Mouse (Mus musculus) frontal cortex, postnatal 14 days (tissue): ENCODE results near the gene Mdga1.
A peak's percentile ranks its signal among the peaks of the same experiment; 100 is the strongest.

Source experiments
- DNase-seq, 2 experiments: peaks; one replicate each; pipeline ENCODE4 v3.0.0; 2022; ENCODE audit warnings: low spot score in 2 of 2

Gene Mdga1

DNA sequence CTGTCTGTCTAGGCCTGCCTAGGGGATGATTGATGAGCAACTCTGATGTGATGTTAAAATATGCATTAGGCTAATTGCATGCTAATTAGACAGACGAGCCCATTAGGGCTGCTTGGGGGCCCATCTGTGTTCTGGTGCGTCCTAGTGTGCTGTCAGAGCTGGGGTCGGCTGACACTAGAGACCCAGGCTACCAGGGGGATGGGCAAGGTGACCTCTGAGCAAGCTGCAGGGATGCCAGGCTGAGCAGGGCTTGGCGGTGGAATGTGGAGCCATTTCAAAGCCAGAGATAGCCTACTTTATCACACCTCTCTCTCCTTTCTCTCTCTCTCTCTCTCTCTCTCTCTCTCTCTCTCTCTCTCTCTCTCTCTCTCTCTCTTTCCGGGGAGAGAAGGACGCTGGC lies 49.8 kb downstream of the Mdga1 start:
- no peak for DNase-seq

DNA sequence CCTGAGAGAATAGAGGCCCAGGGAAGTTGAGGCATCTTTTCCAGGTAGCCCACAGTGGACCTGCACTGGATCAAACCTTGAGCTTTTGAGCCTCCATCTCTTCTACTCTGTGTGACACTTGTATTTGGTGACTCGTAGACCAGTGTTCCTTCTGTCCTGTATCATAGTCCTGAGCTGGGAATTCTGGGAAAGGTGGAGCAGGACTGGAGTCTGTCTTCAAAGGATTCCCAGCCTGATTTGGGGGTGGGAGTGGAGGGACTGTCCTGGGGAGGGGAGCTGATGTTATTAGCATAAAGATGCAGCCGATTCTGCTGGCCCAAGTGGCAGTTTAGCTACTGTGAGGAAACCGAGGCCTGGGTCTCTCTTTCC lies 50.4 kb downstream of the Mdga1 start:
- DNase-seq: no peak

DNA sequence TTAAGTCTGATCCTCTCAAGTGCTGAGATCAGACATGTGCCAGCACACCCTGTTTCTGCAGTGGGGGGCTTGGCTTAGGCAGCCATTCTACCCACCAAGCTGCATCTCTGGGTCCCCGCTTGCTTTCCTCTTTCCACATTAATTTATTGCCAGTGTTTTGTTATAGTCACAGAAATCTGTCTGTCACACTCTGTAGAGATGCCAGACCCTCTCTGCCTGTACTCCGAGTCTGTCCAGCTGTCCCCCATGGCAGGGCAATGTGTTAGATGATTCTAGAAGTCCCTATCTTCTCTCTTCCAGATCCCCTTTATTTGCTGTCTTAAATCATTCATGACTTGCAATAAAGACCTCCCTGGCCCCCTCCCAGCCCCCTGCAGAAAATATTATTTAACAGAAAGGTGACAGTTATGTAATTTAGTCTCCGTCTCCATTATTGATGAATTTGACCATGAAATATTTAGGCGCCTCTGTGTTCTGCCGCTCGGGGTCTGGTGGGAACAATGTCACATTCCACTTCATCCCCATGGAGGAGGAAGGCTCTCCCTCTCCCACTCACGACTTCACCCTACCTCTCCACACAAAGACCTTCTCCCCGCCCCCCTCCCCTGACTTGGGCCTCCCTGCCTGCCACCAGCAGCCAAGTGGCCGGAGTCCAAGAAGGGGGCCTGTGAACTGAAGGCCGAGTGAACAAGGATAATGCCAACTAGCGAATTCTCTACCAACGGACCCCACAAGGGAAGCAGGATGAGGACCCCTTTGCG lies 50.9 kb downstream of the Mdga1 start:
- DNase-seq: no peak

DNA sequence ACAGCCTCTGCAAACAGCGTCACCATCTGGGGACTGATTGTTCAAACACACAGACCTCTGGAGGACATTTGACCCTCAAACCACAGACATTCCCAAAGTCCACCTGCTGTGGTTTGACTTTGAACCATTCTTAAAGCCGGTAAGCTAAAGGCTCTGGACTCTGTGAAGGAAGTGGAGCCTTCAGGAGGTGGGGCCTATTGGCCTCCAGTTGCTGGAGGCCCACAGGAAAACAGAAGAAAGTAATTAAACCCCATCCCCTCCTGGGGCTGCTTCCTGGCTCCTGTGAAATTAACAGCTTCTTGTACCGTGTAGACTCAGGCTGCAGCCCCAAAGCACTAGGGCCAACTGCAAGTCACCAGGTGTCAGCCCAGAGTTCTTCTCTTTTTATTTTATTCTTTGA lies 52.9 kb downstream of the Mdga1 start:
- DNase-seq: no peak

DNA sequence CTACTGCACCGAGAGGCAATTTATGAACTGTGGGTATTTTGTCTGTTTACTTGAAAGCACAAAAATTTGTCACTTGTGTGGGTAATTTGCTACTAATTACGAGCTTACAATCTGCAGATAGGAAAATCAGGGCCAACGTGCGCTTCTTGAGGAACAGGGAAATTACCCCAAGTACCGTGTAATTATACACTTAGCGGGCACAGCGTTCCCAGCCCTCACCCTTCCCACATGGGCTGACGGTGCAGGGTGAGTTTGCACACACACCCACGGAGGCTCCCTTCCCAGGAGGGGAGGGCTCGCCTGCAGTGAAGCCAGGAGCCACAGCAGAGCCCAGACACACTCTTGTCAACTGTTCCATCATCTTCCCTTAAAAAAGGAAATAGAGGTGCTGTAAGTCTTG lies 54.1 kb downstream of the Mdga1 start:
- no peak for DNase-seq

DNA sequence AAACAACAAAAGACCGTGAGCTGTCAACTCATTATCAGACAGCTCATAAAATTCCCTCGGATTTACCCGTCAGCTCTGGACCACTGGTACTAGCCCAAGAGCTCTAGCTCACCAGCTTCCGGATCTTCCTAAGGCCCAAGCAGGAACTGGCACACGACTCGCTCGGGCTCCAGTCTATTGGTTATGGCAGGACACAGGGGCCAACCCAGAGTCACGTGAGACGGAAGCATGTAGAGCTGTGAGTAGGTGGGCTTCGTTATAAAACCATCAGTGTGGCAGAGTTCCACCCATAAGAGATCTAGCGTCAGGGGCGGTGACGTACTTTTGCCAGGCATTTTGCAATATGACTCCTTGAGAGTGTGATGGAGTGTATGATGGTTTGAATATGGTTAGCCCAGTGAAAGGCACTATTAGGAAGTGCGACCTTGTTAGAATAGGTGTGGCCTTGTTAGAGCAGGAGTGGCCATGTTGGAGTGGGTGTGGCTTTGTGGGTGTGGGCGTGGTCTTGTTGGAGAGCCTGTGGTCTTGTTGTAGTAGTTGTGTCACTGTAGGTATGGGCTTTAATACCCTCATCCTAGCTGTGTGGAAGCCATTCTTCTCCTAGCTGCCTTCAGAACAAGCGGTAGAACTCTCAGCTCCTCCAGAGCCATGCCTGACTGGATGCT lies 56.5 kb downstream of the Mdga1 start:
- DNase-seq: no peak

DNA sequence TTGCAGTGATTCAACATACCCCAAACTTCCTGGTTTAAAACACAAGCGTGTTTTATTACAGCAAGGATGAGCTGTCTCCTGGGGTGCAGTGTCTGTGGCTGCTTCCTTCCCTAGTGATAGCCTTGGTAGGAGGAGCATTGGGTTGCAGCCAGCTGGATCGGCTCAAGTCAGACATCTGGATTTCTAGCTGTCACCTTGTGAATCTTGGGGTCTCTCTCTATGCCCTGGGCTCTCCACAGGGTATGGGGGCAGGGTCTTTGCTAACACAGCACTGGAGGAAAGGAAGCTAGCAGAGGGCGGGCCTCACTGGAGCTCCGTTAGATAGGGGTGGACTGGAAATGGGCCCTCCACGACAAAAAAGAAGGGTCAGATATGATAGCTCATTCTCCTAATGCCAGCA lies 57.2 kb downstream of the Mdga1 start:
- DNase-seq: no peak

DNA sequence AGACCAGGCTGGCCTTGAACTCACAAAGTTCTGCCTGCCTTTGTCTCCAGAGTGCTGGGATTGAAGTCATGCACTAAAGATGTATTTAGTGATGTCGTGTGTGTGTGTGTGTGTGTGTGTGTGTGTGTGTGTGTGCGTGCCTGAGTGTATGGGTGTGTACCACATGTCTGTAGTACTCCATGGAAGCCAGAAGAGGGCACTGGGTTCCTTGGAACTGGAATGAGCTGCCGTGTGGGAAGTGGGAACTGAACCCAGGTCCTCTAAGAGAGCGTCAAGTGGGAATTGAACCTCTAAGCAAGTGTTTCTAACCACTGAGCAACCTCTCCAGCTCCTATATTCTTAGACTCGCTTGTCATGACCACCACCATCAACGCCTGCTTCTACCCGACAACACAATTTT lies 60.9 kb downstream of the Mdga1 start:
- DNase-seq: no peak

DNA sequence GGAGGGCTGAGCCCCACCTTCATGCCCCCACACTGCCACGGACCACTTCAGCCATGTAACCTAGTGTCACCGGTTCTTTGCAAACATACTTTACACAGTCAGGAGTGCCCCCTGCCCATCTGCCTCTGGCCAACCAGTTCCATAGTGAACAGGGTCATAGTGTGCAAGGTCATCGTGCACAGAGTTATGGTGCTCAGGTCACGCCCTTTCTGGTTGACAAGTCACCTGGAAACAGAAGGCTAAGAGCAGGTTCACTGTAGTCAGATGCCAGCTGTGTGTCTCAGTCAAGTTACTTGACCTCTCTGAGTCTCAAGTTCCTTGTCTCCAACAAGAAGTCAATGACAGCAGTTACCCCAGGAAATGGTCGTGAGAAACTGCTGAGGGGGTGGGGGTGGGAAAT lies 65.2 kb downstream of the Mdga1 start:
- no peak for DNase-seq

DNA sequence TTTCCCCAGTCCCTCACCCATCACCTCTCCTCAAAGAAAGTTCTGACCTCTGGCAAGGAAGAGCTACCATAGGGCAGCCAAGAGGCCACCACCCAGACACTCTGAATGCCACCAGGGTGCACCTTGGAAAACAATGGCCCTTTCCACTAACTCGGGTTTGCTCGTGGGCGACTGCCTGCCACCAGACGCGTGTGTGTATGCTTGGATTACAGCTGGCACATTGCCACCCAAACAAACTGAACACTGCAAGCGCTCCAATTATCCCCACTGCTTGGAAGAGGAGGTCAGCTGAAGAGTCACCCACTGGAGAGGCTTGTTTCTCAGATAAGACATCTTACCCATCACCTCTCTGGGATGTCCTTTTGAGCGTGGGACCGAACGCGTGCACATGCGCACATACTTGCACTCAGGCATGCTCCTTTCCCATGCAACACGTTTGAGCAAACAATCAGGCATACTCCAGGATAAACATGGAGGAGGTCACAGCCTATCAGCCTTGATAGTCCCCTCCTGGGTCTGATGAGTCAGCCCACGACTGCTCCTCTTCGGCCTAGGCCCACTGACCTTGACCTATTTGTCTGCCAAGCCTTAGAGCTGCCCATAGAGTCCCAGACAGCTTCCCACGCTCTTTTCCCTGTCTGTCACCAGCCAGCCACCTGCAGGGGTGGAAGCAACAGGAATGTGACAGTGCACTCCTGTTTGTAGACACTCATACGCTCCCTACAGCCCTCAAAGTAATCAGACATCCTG lies 67.3 kb downstream of the Mdga1 start:
- no peak for DNase-seq

DNA sequence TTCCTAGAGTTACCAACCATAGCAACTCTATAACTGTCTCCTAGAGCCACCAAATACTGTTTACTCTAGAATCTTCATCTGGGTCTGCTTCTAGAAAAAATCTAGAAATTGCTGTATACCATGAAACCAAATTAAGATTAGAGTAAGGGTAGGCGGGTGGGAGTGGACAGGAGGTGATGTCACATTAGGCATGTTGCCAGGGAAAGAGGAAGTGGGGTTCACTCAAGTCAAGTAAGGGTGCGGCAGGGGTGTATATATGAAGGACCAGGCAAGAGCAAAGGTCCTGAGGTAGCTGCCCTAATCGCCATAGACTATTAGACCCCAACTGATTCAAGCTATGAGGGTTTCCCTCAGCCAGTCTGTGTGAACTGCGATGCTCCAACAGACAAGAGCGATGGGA lies 69.6 kb downstream of the Mdga1 start:
- no peak for DNase-seq

DNA sequence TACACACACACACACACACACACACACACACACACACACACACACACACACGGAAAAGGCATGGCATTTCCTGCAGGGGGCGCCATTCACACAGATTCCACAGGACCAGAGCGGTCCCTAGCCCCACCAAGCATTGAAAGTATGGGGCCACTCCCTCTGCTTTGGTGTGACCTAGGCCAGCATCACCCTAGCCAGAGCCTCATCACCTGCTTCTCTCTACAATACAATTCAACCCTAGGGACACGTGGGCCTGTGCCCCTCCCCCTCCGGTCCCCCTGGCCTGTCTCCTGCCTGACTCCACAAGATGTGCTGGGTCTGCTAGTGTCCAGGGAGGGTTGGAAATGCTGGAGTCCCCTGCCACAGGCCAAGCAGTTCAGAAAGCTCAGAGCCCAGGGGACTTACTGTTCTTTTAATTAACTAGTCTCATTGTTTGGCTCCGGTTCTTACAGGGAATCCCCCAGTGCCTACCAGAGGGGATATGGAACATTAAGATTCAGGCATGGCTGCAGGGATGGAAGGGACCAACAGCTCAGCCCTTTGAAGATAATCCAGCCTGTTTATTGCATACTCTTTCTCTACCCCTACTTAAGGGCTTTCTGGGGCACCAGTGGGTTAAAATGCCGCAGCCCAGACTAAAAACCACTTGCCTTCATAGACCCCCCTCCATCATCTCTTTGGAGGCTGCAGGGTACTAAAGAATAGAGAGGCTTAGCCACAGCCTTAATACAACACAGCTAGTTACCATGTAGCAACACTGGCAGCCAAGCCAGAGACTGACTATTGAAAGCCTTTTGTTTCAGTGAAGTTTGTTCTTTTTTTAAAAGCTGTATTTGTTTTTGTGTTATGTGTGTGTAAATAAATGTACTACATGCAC lies 73.5 kb downstream of the Mdga1 start:
- DNase-seq: no peak

DNA sequence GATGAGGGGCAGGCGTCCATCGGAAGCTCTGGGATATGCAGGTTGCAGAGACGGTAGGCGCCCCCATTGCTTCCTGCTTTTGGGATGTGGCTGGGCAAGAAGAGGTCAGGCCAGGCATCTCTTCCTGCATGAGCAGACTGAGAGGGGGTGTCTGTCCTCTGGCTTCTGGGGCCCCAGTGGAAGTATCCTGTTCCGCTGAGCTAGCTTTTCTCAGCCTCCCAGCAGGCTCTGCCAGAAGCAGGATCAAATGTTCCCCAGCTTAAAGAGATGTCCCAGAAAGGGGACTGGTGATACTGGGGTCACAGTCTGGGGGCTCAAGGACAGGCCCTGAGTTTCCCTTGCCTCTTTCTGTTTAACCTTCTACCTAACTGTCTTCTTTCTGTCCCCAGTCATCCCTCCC lies 74.3 kb downstream of the Mdga1 start:
- no peak for DNase-seq

DNA sequence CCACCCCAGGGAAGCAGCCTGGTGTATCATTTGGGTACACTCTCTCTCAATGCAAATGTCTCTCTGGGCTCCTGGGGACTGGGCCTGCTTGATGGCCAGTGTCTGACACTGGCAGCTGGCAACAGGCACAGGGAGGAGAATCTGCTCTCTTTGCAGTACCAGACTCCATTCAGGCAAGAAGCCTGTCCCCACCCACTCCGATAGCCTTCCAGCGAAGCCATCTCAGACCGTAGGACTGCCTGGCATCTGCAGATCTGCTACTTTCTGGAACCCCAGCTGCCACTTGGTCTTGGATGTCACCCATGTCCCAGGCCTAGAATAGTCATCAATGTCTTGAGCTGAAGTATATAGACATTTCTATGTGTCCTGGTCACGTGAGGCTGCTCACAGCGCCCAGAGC lies 74.9 kb downstream of the Mdga1 start:
- DNase-seq: no peak

DNA sequence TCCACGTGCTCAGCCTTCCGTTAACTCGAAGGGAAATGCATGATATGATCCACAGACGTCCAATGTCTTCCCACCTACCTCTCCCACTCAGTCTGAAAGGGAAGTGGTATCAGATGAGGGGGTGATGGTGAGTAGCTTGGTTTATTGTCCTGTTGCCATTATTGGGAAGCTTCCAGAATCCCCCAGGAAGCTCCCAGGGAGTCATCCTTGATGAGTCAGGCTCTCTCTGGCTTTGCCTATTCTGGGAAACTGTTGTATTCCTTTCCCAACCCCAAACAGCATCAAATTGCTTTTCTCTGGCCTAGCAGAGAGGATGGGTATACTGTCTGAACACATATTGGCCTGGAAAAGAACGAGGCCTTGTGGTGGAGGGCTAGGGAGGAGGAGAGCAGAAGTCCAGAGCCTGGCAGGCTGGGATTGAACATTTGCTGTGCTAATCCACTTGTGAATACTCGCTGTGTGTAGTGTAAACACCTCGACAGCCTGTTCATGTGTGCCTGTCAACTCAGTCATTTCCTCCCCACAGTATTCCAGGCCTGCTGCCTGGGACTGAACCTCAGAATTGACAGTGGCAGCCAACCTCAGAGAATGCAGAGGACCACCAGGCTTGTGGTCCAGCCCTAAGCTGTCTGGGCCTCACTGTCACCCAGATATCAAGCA lies 79.3 kb downstream of the Mdga1 start:
- DNase-seq: no peak

DNA sequence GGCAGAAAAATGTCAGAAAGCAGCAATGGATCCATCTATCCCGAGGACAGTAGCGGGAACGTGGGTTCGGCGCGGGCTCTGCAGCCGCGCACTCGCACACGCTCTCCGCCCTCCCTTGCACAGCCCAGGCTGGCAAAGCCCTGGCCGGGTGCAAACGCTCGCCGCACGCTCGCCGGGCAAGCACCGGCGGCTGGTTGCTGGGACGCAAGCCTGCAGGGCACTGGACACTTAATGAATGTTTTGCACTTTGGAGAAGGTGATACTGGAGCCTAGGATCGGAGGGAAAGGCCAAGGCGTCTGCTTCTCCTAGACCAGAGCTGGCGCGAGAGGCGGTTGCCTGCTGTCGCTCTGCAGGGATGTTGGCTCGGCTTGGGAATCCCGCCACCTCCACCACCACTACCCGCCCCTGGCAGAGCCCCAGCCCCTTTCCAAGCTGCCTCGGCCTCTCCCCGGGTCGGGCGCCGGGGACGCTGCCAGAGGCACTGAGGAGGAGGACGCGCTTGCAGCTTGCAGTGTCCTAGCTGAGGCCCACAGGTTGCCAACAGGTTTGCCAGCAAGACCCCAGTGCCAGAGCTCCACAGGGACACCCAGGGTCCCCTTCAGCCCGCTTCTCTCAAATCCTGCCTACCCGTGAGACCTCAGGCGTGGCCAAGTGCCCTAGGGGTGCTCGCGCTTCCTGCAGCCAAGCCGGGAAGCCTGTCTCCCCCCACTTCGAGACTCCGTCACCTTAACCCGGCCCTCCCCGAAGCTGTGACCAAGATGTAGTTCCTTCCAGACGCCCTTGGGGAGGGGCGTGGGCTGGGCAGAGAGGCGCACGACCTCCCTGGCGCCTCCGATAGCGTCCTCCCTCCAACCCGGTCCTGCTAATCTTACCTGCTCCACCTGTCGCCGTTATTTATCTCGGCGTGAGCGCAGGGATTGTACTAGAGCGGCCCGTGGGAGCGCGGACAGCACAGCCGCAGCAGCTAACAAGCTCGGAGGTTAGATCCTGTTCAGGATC lies 80.6 kb downstream of the Mdga1 start:
- peak; percentile 25 to 50 for DNase-seq

DNA sequence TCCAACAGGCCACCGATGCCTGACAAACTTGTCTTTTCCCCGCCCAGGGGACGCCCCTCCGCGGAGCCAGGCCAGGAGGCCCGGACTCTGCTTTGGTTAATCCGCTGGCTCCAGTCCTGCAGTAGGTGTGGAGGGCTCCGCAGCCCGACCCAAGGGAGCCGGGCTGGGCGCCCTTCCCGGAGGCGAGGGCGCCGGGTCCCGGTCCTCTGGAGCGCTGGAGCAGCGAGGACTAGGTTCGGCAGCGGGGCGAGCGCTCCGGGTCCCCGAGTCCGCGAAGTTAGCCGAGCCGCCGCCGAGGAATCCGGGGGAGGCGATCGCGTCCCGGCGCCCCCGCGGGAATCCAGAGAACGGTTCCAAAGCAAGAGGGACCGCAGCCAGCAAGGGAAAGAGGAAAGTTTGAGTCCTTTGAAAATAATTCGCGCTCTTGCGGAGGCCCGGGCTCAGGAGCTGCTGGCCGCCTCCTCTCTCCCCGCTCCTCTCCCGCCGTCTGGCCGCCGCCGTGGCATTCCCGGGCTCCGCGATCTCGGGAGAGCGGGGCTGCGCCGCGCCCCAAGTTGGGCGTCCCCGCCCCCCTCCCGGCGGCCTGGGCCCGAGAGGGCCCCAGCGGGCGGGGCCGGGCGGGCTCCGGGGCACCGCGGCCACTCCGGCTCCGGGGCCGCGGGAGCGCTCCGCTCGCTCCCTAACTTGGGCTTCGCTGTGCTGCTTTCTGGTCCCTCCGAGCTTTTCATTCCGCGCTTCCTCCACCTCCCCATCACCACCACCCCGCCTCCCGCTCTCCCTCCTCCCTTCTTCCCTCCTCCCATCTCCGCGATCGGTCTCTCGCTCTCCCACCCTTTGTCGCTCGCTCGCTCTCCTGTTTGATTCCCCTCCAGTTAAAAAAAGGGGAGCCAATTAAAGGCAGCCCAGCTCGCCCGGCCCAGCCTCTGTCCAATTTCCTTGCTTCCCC lies 81.7 kb downstream of the Mdga1 start:
- peak; percentile 22 to 55 for DNase-seq

DNA sequence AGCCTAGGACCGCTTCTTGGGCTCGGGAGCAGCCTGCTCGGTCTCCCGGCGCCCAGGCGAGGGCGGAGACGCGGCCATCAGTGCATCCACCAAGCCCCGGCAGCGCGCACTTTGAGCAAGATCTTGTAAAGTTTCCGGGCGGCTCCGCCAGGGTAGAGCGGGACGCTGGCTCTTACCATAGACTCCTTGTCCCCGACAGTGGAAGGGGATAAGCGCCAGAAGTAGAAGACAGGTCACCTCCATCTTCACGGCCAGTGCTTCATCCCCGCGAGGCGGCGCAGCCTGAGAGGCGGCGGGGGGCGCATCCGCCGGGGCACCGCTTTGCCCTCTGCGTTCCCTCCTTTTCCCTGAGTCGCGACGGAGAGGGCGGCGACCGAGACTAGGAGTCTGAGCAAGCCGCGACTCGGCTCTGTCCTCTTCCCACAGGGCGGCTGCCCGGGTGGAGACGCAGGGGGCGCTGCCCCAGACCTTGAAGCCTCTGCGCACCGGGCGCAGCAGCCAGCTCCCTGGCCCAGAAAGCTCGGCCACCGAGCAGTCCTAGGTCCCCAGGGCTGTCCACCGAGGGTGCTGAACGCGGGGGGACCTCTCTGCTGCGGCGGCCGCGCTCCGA lies 82.5 kb downstream of the Mdga1 start:
- DNase-seq: peak in 1 of 2 experiments; percentile 30
